Mouse (Mus musculus) kidney, postnatal 0 days (tissue): ENCODE measurements around the gene Tnfrsf1b. TPM values are rescaled to one million over a fixed set of nuclear protein-coding genes. Genes with fewer than 3 reads are reported as not detected.

Source experiments
- ATAC-seq: fragments of 200-750 bp; cut with Nextera tagmentation; replicated peaks from 2 replicates; pipeline ENCODE4 v1.8.0; 2017; ENCODE audit warnings: low read depth, moderate number of reproducible peaks, moderate TSS enrichment, moderate library complexity; ENCODE audit not compliant: low FRiP score
- DNase-seq: peaks from one replicate; pipeline ENCODE4 v3.0.0-alpha.2; 2016; ENCODE audit warnings: low spot score
- H3K27ac ChIP-seq: fragments of 300-500 bp; sonication (generic); 2 replicates; pipeline ENCODE4 v1.5.1; 2014; ENCODE audit warnings: mild to moderate bottlenecking
- H3K27me3 ChIP-seq: fragments of 300-500 bp; sonication (generic); 2 replicates; pipeline ENCODE4 v1.6.1; 2014; ENCODE audit warnings: low read length, mixed read lengths; ENCODE audit not compliant: insufficient read depth
- H3K36me3 ChIP-seq: fragments of 300-500 bp; sonication (generic); 2 replicates; pipeline ENCODE4 v1.6.1; 2014; ENCODE audit warnings: low read length, mixed read lengths; ENCODE audit not compliant: insufficient read depth
- H3K4me1 ChIP-seq: fragments of 300-500 bp; sonication (generic); replicated peaks from 2 replicates; pipeline ENCODE4 v1.6.1; 2014; ENCODE audit warnings: antibody characterized with exemption, low read length, mixed read lengths; ENCODE audit not compliant: insufficient read depth
- H3K4me2 ChIP-seq: fragments of 300-500 bp; sonication (generic); 2 replicates; pipeline ENCODE4 v1.6.1; 2014; ENCODE audit warnings: mild to moderate bottlenecking, low read length, moderate library complexity, mixed read lengths
- H3K4me3 ChIP-seq: fragments of 300-500 bp; sonication (generic); replicated peaks from 2 replicates; pipeline ENCODE4 v1.5.1; 2014; ENCODE audit warnings: low read depth, low read length
- H3K9ac ChIP-seq: fragments of 300-500 bp; sonication (generic); 2 replicates; pipeline ENCODE4 v1.6.1; 2014; ENCODE audit warnings: low read depth, low read length
- H3K9me3 ChIP-seq: fragments of 300-500 bp; sonication (generic); replicated peaks from 2 replicates; pipeline ENCODE4 v1.6.1; 2016; ENCODE audit warnings: low read length, inconsistent platforms, mixed read lengths
- CTCF ChIP-seq: IDR thresholded peaks from 2 replicates; pipeline ENCODE4 v1.5.1; 2016; ENCODE audit warnings: antibody characterized with exemption, low read depth, mild to moderate bottlenecking, moderate library complexity
- WGBS: fragments of 180-500 bp; shearing (Covaris S2); extraction: QIAGEN DNeasy Blood & Tissue Kit; methylation state at CpG from one replicate; pipeline ENCODE4 v1.1.7; 2014; 5-methylcytosine and 5-hydroxymethylcytosine counted together
- polyA plus RNA-seq: library from polyadenylated mRNA; unstranded; fragments of >200 nt; fragmentation: Nextera tagmentation; extraction: Ambion mirVana; gene quantifications from 2 replicates; pipeline ENCODE4 v1.2.1, GENCODE M21; 2015

The Tnfrsf1b gene
- polyA plus RNA-seq, 1 experiment from 2014 or later: 2.5 TPM

- Histone ChIP-seq H3K27ac (no peak overlapping the region), H3K27me3 (no peaks in the 10 kb centered on the region), H3K4me3 (no peak overlapping the region), H3K9ac (no peak overlapping the region), H3K36me3 (no peaks in the 10 kb centered on the region), H3K4me1 (no peaks in the 10 kb centered on the region), H3K4me2 (no peak overlapping the region), H3K9me3 (no peaks in the 10 kb centered on the region)
- DNase-seq: no peak
- 0 out of 2 replicates have a peak, but pooled peaks have one; percentile 12 for ATAC-seq
- 33% methylated on average over 5 of the region's 5 CpGs for WGBS
- no peak for TF ChIP-seq CTCF
Observed at GRCm38 (mm10) chr4:145209690-145210088, 37.0 kb downstream of the Tnfrsf1b start.

GRCm38 (mm10) chr4:145209076-145209689 lies 37.5 kb downstream of the Tnfrsf1b start:
- 77% methylated on average over 6 of the region's 6 CpGs for WGBS
- TF ChIP-seq CTCF: peak; percentile 14; the same call in 1 of the 2 replicates
- no peak overlapping the region for H3K4me3 ChIP-seq
- H3K27me3 ChIP-seq: no peaks in the 10 kb centered on the region
- H3K4me2 ChIP-seq: no peak overlapping the region
- H3K27ac ChIP-seq: no peak overlapping the region
- H3K9me3 ChIP-seq: no peaks in the 10 kb centered on the region
- ATAC-seq: 0 out of 2 replicates have a peak, but pooled peaks have one; percentile 22
- H3K4me1 ChIP-seq: no peaks in the 10 kb centered on the region
- H3K9ac ChIP-seq: no peak overlapping the region
- DNase-seq: no peak
- H3K36me3 ChIP-seq: no peaks in the 10 kb centered on the region

GRCm38 (mm10) chr4:145207718-145208371 lies 38.8 kb downstream of the Tnfrsf1b start:
- H3K36me3 ChIP-seq: no peaks in the 10 kb centered on the region
- H3K27ac ChIP-seq: 0 out of 2 replicates have a peak overlapping the region, but pooled peaks have one; percentile 4
- no peak for TF ChIP-seq CTCF
- no peak for DNase-seq
- no peak overlapping the region for H3K4me2 ChIP-seq
- ATAC-seq: no peak
- WGBS: 64% methylated on average over 3 of the region's 3 CpGs
- no peaks in the 10 kb centered on the region for H3K27me3 ChIP-seq
- H3K9ac ChIP-seq: no peak overlapping the region
- H3K4me3 ChIP-seq: no peak overlapping the region
- no peaks in the 10 kb centered on the region for H3K9me3 ChIP-seq
- no peaks in the 10 kb centered on the region for H3K4me1 ChIP-seq

DNA sequence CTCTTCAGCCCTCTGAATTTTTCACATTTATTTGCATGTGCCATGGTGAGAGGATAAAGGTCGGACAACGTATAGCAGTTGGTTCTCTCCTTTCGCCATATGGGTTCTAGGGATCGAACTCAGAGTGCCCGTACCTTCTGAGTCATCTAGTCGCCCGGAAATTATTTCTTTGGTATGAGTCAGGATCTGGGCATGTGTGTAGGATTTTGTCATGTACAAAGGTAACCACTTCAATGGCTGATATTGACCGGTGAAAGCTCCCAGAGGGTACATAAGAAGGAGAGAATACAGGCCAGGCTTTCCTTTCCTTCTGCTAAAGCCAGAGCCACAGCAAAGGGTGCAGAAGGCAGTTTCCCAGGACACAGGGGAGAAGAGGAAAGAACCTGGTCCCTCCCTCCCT lies 41.9 kb downstream of the Tnfrsf1b start:
- 0 out of 2 replicates have a peak, but pooled peaks cover 3% of the 10 kb centered on the region for H3K4me1 ChIP-seq
- H3K9me3 ChIP-seq: no peaks in the 10 kb centered on the region
- ATAC-seq (no peak), DNase-seq (no peak)
- H3K9ac ChIP-seq: no peak overlapping the region
- H3K36me3 ChIP-seq: no peaks in the 10 kb centered on the region
- H3K4me2 ChIP-seq: no peak overlapping the region
- no peaks in the 10 kb centered on the region for H3K27me3 ChIP-seq
- H3K27ac ChIP-seq: no peak overlapping the region
- TF ChIP-seq CTCF: no peak
- WGBS: 93% methylated on average over 8 of the region's 8 CpGs
- H3K4me3 ChIP-seq: no peak overlapping the region

GRCm38 (mm10) chr4:145203305-145203704 lies 43.4 kb downstream of the Tnfrsf1b start:
- WGBS: 71% methylated on average over 2 of the region's 2 CpGs
- H3K9me3 ChIP-seq: no peaks in the 10 kb centered on the region
- H3K4me1 ChIP-seq: 0 out of 2 replicates have a peak, but pooled peaks cover 3% of the 10 kb centered on the region
- DNase-seq (no peak), ATAC-seq (no peak)
- H3K4me3 ChIP-seq: no peak overlapping the region
- no peak for TF ChIP-seq CTCF
- H3K9ac ChIP-seq: no peak overlapping the region
- H3K27ac ChIP-seq: no peak overlapping the region
- no peaks in the 10 kb centered on the region for H3K36me3 ChIP-seq
- H3K4me2 ChIP-seq: no peak overlapping the region
- H3K27me3 ChIP-seq: no peaks in the 10 kb centered on the region

DNA sequence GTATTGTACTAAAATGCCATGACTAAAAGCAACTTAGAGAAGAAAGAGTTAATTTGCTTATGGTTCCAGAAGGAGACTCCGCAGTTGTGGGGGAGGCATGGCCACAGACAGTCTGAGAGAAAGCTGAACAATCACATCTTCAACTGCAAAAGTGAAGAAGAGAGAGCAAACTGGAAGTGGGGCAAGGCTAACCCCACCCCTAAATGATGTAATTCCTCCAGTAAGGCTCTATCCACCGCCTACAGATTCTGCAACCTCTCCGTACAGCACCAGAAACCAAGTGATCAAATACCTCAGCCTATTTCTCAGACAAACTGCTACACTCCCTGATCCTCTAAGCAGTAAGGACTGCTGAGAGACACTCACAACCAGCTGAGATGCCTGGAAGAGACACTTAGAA lies 45.2 kb downstream of the Tnfrsf1b start:
- Histone ChIP-seq H3K27ac (no peak overlapping the region), H3K4me1 (0 out of 2 replicates have a peak, but pooled peaks cover 3% of the 10 kb centered on the region), H3K4me2 (no peak overlapping the region), H3K9ac (no peak overlapping the region), H3K4me3 (no peak overlapping the region), H3K27me3 (no peaks in the 10 kb centered on the region), H3K36me3 (no peaks in the 10 kb centered on the region), H3K9me3 (no peaks in the 10 kb centered on the region)
- 42% methylated on average over 3 of the region's 3 CpGs for WGBS
- no peak for TF ChIP-seq CTCF
- ATAC-seq (no peak), DNase-seq (peak; percentile 19)
